Mouse (Mus musculus): ENCODE measurements around the gene Pus7l. TPM values are rescaled to one million over a fixed set of nuclear protein-coding genes. Genes with fewer than 3 reads are reported as not detected.

The Pus7l gene
- total and polyA plus RNA-seq, 3 experiments, result 5.6 to 19.2 (median 11.7) TPM

DNA sequence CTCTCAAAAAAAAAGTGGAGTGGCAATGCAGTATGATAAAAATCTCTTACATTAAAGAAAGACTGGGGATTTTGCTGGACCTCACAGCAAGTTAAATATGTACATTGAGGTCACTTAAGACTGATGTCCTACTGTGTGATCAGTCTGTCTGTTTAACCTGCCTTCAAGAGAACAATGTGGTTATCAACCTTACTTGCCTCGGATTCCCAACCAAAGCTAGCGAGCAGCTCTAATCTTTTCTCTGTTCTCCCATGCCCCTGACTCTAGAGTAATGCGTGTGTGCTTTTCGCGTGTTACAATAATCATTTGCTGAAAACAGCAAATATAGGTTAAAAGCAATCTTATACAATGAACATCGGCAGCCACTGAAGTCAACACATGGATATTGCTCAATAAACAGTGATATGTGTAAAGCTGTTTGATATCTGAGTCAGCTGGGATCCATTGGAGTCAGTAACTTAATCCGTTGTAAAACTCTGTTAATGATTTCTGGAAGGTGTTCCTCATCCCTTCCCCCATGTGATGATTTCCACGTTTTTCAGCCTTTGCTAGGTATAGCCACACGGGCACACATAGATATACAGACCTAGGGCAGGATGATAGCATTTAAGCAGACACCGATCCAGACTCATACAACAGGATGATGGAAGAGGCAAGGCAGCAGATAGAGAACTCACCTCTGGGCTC lies 25.3 kb upstream of the Pus7l start:
- Histone ChIP-seq H3K4me3 (ENCODE audit: low read depth, low read length) (no peak overlapping the region), H3K27me3 (ENCODE audit: insufficient read depth, low read length) (no peaks in the 10 kb centered on the region)
- no peak for DNase-seq (ENCODE audit: low spot score)

DNA sequence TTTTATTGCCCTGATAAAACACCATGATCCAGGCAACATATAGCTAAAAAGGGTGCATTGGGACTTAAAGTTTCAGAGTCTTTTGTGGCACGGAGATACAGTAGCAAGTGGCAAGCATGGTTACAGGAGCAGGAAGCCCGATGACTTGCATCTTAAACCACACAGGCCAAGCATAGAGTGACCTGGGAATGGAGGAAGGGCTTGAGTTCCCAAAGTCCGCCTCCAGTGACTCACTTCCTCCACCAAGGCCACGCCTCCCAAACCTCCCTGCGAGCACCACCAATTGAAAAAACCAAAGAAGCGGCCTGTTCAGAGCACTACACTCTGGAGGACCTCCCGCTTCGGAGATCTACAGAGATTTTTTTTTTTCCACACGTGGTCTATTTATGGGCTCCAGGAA lies 22.5 kb upstream of the Pus7l start:
- TF ChIP-seq GATA1 (IDR thresholded peaks at IDR 0.05; ENCODE audit: borderline replicate concordance, low read length) (no peak), TAL1 (conservative IDR thresholded peaks at IDR 0.05; ENCODE audit: low read depth, low read length) (no peak), CTCF (IDR thresholded peaks at IDR 0.05; ENCODE audit: low read depth, low read length) (no peak), POLR2AphosphoS5 (IDR thresholded peaks at IDR 0.05; ENCODE audit: insufficient replicate concordance, low read depth, low read length) (no peak), GATA2 (IDR thresholded peaks at IDR 0.05; ENCODE audit: borderline replicate concordance, low read depth, low read length) (no peak)
- no peak for DNase-seq (ENCODE audit: low spot score)
- H3K4me3 ChIP-seq (ENCODE audit: low read depth, low read length), result no peak overlapping the region
- H3K27me3 ChIP-seq (ENCODE audit: insufficient read depth, low read length), result no peaks in the 10 kb centered on the region
- no peaks in the 10 kb centered on the region for H3K4me1 ChIP-seq (ENCODE audit: insufficient read depth, low read depth, low read length)
- peaks cover 2% of the 10 kb centered on the region; the same call in 1 of the 2 replicates for H3K9me3 ChIP-seq (replicated peaks)
- 0 out of 2 replicates have a peak, but pooled peaks have one; percentile 28 for ATAC-seq (ENCODE audit: extremely low read depth, insufficient number of reproducible peaks, low FRiP score, poor library complexity, severe bottlenecking)
- H3K36me3 ChIP-seq (replicated peaks), result peaks cover 45% of the 10 kb centered on the region

More for the DNA sequence above, 25.3 kb upstream of the Pus7l start:
- ATAC-seq (ENCODE audit: extremely low read depth, insufficient number of reproducible peaks, low FRiP score, poor library complexity, severe bottlenecking), result no peak
- H3K4me1 ChIP-seq (ENCODE audit: insufficient read depth, low read depth, low read length), result no peaks in the 10 kb centered on the region
- no peak for TF ChIP-seq POLR2AphosphoS5 (IDR thresholded peaks at IDR 0.05; ENCODE audit: insufficient replicate concordance, low read depth, low read length)
- no peak for TF ChIP-seq GATA2 (IDR thresholded peaks at IDR 0.05; ENCODE audit: borderline replicate concordance, low read depth, low read length)
- no peak for TF ChIP-seq GATA1 (IDR thresholded peaks at IDR 0.05; ENCODE audit: borderline replicate concordance, low read length)
- no peak for TF ChIP-seq TAL1 (conservative IDR thresholded peaks at IDR 0.05; ENCODE audit: low read depth, low read length)
- no peak for TF ChIP-seq CTCF (IDR thresholded peaks at IDR 0.05; ENCODE audit: low read depth, low read length)
- peaks cover 33% of the 10 kb centered on the region for H3K36me3 ChIP-seq (replicated peaks)
- H3K9me3 ChIP-seq (replicated peaks), result peaks cover 2% of the 10 kb centered on the region; the same call in 1 of the 2 replicates

DNA sequence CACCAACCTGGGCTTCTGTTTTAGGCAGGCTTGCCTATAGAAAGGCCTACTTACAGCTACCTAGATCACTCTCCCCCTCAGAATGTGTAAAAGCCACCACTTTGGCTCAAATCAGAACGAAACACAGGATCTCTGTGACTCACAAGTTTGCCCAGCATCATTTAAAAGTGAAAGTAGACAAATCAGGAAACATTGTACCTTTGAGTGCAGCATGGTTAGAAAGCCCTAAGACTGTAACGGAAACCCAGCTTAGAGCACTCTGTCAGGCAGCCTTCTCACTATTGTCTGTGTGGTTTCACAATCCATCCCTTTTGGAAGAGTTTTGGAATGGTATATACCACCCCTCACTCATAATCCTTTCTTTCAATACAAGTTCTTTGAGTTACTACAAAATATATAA lies 21.6 kb upstream of the Pus7l start:
- no peak for TF ChIP-seq TAL1 (conservative IDR thresholded peaks at IDR 0.05; ENCODE audit: low read depth, low read length)
- Histone ChIP-seq H3K4me1 (ENCODE audit: insufficient read depth, low read depth, low read length) (no peaks in the 10 kb centered on the region), H3K36me3 (replicated peaks) (peaks cover 53% of the 10 kb centered on the region), H3K9me3 (replicated peaks) (peaks cover 2% of the 10 kb centered on the region; the same call in 1 of the 2 replicates), H3K27me3 (ENCODE audit: insufficient read depth, low read length) (no peaks in the 10 kb centered on the region), H3K4me3 (ENCODE audit: low read depth, low read length) (no peak overlapping the region)
- ATAC-seq (ENCODE audit: extremely low read depth, insufficient number of reproducible peaks, low FRiP score, poor library complexity, severe bottlenecking), result no peak
- DNase-seq (ENCODE audit: low spot score), result no peak

DNA sequence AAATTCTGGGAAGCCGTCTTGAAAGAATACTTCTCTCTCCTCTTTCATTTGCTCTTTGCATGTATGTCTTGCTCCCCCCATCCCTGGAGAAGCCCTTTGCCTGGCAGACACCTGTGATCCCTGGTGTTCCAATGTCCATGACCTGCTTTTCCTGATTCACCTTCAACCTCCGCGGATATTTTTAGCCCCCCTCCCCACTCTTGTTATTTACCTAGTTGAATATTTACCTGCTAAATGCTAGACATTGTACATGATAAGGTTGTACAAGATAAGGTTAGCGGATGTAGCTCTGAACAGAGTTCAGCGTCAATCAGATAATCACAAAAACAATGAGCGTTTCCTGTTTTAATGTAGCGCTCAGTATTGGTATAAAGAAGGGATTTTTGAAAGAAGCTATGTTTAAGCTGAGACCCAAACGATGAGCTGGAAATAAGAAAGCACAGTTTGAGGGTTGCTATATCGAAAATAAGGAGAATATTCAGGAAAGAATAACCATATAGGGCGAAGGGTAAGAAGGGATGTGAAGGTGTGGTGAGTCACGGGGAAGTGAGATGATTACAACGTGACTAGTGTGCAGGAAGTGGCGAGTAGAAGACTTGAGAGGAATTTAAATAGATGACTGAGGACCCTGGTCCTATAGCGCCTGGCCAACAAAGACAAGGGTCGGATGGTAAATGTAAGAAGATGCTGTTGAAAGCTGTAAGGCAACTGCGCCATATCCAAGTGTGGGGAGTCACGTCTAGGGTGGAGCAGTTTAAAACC lies 15.7 kb upstream of the Pus7l start:
- Histone ChIP-seq H3K4me1 (ENCODE audit: insufficient read depth, low read depth, low read length) (no peaks in the 10 kb centered on the region), H3K4me3 (ENCODE audit: low read depth, low read length) (no peak overlapping the region), H3K9me3 (replicated peaks) (no peaks in the 10 kb centered on the region), H3K36me3 (replicated peaks) (peaks cover 67% of the 10 kb centered on the region), H3K27me3 (ENCODE audit: insufficient read depth, low read length) (no peaks in the 10 kb centered on the region)
- ATAC-seq (ENCODE audit: extremely low read depth, insufficient number of reproducible peaks, low FRiP score, poor library complexity, severe bottlenecking) (no peak), DNase-seq (ENCODE audit: low spot score) (no peak)
- TF ChIP-seq TAL1 (conservative IDR thresholded peaks at IDR 0.05; ENCODE audit: low read depth, low read length) (no peak), POLR2AphosphoS5 (IDR thresholded peaks at IDR 0.05; ENCODE audit: insufficient replicate concordance, low read depth, low read length) (no peak), GATA2 (IDR thresholded peaks at IDR 0.05; ENCODE audit: borderline replicate concordance, low read depth, low read length) (no peak), GATA1 (IDR thresholded peaks at IDR 0.05; ENCODE audit: borderline replicate concordance, low read length) (no peak), CTCF (IDR thresholded peaks at IDR 0.05; ENCODE audit: low read depth, low read length) (no peak)

DNA sequence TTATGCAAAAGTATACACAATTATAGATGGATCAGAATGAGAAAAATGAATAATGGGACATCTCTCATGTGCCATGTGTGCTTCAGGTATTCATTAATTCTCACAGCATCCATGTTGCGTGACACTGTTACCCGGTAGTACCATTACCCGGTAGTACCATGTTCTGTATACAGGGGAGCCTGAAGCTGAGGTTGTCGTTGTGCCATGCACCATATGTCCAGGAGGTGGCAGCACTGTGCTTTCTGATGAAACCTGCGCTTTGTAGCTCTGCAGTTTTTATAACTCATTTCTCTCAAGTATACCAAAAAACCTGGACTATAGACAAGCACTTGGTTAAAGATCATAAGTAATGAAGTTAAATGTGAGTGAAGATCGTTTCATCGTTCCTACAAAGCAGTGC lies 14.1 kb upstream of the Pus7l start:
- Histone ChIP-seq H3K9me3 (replicated peaks) (no peaks in the 10 kb centered on the region), H3K27me3 (ENCODE audit: insufficient read depth, low read length) (no peaks in the 10 kb centered on the region), H3K4me3 (ENCODE audit: low read depth, low read length) (no peak overlapping the region), H3K4me1 (ENCODE audit: insufficient read depth, low read depth, low read length) (no peaks in the 10 kb centered on the region), H3K36me3 (replicated peaks) (peaks cover 73% of the 10 kb centered on the region)
- DNase-seq (ENCODE audit: low spot score), result peak; percentile 40
- TF ChIP-seq POLR2AphosphoS5 (IDR thresholded peaks at IDR 0.05; ENCODE audit: insufficient replicate concordance, low read depth, low read length) (no peak), TAL1 (conservative IDR thresholded peaks at IDR 0.05; ENCODE audit: low read depth, low read length) (no peak), GATA2 (IDR thresholded peaks at IDR 0.05; ENCODE audit: borderline replicate concordance, low read depth, low read length) (no peak), CTCF (IDR thresholded peaks at IDR 0.05; ENCODE audit: low read depth, low read length) (peak; percentile 95)
- peak; percentile 84 for ATAC-seq (ENCODE audit: extremely low read depth, insufficient number of reproducible peaks, low FRiP score, poor library complexity, severe bottlenecking)

DNA sequence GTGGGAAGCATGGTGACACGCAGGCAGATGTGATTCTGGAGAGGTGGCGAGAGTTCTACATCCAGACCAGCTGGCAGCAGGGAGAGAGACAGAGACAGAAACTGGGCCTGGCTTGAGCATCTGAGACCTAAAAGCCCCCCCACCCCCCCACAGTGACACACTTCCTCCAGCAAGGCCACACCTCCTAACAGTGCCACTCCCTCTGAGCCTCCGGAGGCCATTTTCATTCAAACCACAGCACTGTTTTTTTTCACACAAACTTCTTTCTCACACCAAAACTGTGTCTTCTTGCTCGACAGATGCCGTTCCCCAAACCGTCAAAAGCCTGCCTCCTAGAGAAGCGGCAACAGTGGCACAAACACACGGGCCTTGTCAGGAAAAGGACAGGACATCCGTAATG lies 10.2 kb upstream of the Pus7l start:
- H3K36me3 ChIP-seq (replicated peaks), result peaks cover 81% of the 10 kb centered on the region
- DNase-seq (ENCODE audit: low spot score), result no peak
- no peak overlapping the region for H3K4me3 ChIP-seq (ENCODE audit: low read depth, low read length)
- no peaks in the 10 kb centered on the region for H3K4me1 ChIP-seq (ENCODE audit: insufficient read depth, low read depth, low read length)
- 0 out of 2 replicates have a peak, but pooled peaks cover 2% of the 10 kb centered on the region for H3K9me3 ChIP-seq (replicated peaks)
- no peaks in the 10 kb centered on the region for H3K27me3 ChIP-seq (ENCODE audit: insufficient read depth, low read length)
- no peak for TF ChIP-seq TAL1 (conservative IDR thresholded peaks at IDR 0.05; ENCODE audit: low read depth, low read length)
- no peak for TF ChIP-seq POLR2AphosphoS5 (IDR thresholded peaks at IDR 0.05; ENCODE audit: insufficient replicate concordance, low read depth, low read length)
- TF ChIP-seq CTCF (IDR thresholded peaks at IDR 0.05; ENCODE audit: low read depth, low read length), result no peak
- no peak for TF ChIP-seq GATA1 (IDR thresholded peaks at IDR 0.05; ENCODE audit: borderline replicate concordance, low read length)
- TF ChIP-seq GATA2 (IDR thresholded peaks at IDR 0.05; ENCODE audit: borderline replicate concordance, low read depth, low read length), result no peak
- no peak for ATAC-seq (ENCODE audit: extremely low read depth, insufficient number of reproducible peaks, low FRiP score, poor library complexity, severe bottlenecking)
